Mouse (Mus musculus) brain, embryonic 14.5 days (tissue): Measurements from ENCODE around the gene Tsku.

ENCODE experiments used
- CTCF ChIP-seq: fragments of 200-500 bp; IDR thresholded peaks from 2 replicates; pipeline ENCODE4 v1.5.1; 2012; ENCODE audit warnings: inconsistent platforms, mild to moderate bottlenecking, moderate library complexity, borderline replicate concordance; ENCODE audit not compliant: insufficient read depth, insufficient read length; ENCODE audit errors: extremely low read depth
- POLR2A ChIP-seq: fragments of 200-500 bp; IDR thresholded peaks from 2 replicates; pipeline ENCODE4 v1.6.1; 2012; ENCODE audit warnings: mild to moderate bottlenecking, inconsistent platforms, borderline replicate concordance; ENCODE audit not compliant: poor library complexity, insufficient read depth, insufficient read length, severe bottlenecking; ENCODE audit errors: extremely low read depth

DNA sequence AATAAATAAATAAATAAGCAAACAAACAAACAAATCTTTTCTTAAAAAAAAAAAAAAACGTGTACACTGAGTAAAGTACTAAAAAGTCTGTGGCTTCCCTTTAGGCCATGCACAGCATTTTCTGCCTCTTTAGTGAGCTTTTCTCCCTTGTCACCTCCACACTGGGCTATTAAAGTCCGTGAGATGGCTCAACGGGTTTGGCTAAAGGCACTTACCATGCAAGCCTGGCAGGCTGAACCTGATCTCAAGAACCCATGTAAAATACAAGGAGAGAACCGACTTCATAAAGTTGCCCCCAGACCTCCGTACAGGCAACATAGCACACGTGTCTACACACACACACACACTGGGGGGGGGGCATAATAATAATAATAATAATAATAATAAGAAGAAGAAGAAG lies 50.9 kb downstream of the Tsku start:
- no peak for TF ChIP-seq CTCF
- TF ChIP-seq POLR2A = no peak
